Mouse (Mus musculus) megakaryocyte progenitor cell, adult 5-6 weeks (primary cell): ENCODE measurements at regions not wholly inside any gene's neighbourhood (a gene's known extent, or its start where the extent isn't known, plus 50 kb on each side); places are given as distances from the start of the nearest gene placed in this dataset.

Experiments used
- ATAC-seq: replicated peaks from 2 replicates; pipeline ENCODE4 v1.8.0; 2016; ENCODE audit warnings: mild to moderate bottlenecking, moderate TSS enrichment, inconsistent platforms; ENCODE audit not compliant: poor library complexity

DNA sequence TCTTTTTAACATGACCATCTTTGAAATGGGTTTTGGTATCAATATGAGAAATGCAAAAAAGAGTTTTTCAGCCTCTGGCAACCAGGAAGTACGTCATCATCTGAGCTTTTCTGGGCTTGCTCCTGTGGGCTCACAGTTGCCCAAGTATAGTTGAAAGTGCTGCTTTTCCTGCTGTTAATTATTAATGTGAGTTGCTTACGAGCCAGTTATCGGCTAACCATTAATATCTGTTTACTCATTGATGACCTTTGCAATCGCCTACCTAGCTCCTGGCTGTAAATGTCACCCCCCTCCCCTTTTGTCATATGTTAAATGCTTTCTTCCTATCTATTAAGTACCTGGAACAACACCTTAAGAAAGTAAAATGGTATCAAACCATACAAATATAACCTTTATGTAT is 135.3 kb upstream of the Nr2f2 start:
- no peak for ATAC-seq

- no peak for ATAC-seq
Measured at GRCm38 (mm10) chr7:70496541-70497154, 130.1 kb upstream of the Nr2f2 start.

DNA sequence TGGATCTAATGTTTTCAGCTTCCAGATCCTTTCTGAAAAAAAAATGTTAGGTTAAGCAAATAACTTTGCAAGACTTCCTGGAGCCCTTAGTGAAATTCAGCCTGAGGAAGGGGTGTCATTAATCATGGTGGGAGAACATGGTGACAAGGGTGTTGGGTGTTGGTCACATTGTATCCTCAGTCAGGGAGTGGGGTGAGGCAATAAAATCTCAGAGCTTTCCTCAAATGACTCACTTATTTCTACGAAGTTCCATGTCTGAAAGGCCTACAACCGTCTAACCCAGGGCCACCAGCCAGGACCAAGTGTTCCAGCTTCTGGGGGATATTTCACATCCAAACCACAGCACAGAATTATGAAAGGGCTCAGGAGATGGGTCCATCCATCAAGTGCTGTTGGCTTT is 117.7 kb upstream of the Nr2f2 start:
- ATAC-seq = no peak

- no peak for ATAC-seq
Measured at GRCm38 (mm10) chr7:70483536-70483935, 117.0 kb upstream of the Nr2f2 start.

DNA sequence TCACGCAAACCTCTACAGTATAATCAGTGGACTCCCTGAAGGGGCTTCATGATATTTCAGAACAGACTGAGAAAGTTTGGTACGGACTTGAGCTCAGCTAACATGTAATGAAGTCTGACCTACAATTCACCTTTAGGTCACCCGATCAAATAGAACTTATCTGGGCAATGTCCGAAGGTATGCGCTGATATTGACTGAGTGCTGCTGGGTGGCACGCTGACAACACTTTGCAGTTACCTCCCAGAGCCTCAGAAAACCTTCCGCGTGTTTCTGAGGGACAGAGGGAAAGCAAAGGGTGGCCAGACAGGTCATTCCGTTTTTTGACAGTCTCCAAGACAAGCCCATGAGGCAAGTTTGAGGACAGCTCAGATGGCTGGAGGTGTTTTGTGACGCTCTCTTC is 115.3 kb upstream of the Nr2f2 start:
- no peak for ATAC-seq

- ATAC-seq = no peak
Measured at GRCm38 (mm10) chr7:70472786-70473185, 106.3 kb upstream of the Nr2f2 start.

GRCm38 (mm10) chr7:70470557-70470956 is 104.0 kb upstream of the Nr2f2 start:
- ATAC-seq = no peak

- no peak for ATAC-seq
Measured at GRCm38 (mm10) chr7:70462131-70462530, 95.6 kb upstream of the Nr2f2 start.

GRCm38 (mm10) chr7:70454525-70454924 is 88.0 kb upstream of the Nr2f2 start:
- no peak for ATAC-seq

- ATAC-seq = no peak
Measured at GRCm38 (mm10) chr7:70452816-70453215, 86.3 kb upstream of the Nr2f2 start.

DNA sequence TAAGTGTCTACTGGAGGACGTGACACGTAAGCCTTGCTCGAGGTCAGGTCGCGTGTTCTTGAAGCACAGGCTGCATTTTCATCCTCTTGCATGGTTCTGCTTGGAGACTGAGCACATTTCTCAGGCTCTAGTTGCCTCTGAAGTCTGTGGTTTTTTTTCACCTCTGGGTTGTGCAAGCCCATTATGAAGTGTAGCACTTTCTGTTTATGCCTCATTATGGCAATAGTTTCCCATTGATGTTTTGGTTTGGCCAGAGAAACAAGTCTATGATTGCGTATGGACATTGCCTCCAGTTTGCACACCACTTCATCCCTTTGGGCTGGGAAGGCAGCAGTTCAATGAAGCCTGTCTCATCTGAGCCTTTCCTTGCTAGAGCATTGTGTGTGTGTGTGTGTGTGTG is 72.4 kb upstream of the Nr2f2 start:
- ATAC-seq = no peak

- no peak for ATAC-seq
Measured at GRCm38 (mm10) chr7:70433838-70434237, 67.3 kb upstream of the Nr2f2 start.

- no peak for ATAC-seq
Measured at GRCm38 (mm10) chr7:70433358-70433757, 66.8 kb upstream of the Nr2f2 start.

- no peak for ATAC-seq
Measured at GRCm38 (mm10) chr7:70431712-70432111, 65.2 kb upstream of the Nr2f2 start.

GRCm38 (mm10) chr7:70429326-70429725 is 62.8 kb upstream of the Nr2f2 start:
- no peak for ATAC-seq

DNA sequence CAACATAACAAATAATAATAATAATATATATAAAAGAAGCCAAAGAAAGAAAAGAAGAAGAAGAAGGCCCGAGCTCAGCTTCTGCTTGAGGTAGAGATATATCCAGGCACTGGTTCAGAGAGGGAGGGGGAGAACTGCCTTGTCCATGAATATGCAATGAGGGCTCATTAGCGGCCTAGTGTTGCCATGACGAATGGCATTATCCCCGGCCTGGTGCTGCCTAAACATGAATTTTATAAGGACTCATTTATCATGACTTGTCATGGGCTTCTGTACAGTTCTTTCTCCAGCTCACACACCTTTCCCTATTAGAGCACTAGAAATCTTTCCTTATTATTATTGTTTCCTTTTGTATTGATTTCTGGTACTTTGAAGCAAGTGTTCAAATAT is 57.7 kb upstream of the Nr2f2 start:
- ATAC-seq = no peak

- no peak for ATAC-seq
Measured at GRCm38 (mm10) chr7:70423524-70424230, 57.1 kb upstream of the Nr2f2 start.

DNA sequence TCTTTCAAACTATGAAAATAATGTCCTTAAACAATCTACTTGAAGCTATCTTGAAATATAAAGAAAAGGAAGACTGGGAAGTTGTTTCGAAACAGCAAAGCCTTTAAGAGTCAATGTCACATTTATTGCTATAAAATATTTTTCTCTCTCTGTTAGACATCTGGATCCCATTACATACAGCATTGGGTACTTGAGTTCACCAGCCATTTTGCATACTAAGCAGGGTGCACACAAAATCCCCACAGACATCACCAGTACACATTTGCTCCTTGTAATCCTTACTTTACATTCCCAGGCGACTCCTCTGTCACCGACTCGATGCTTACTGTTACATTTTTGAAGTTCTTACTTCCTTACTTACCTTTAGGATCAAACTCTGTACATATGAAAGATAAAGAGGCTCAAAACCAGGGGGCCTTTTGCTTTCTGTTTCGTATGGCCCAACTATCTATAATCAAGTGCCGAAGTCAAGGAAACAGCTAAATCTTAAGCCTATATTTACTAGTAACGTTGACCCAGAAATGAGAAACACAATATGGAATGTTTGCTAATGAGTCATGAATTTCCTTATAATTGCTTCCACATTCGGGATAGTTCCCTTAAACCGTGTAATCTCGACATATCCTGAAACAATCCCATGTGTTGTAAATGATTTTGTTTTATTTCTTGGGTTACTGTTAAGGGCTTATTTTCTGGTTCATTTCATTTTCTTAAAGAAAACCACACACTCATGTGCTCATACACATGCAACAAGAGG is 49.8 kb upstream of the Nr2f2 start:
- no peak for ATAC-seq
